Mouse (Mus musculus) kidney, adult 18-20 months (tissue): ENCODE measurements around the gene Pisd.
"Not testable (repeated sequence)": the region's sequence is repeated elsewhere in the genome, so short reads cannot be mapped to it uniquely, and the experiment has no call there.

Experiments used
- DNase-seq: peaks from one replicate; pipeline ENCODE4 v3.0.0; 2021

The Pisd gene

GRCm38 (mm10) chr5:32785313-32785915 is at the start of gene Pisd:
TSS of gene Pisd (minus strand) at chr5:32785646.
- DNase-seq, result peak; percentile 96

DNA sequence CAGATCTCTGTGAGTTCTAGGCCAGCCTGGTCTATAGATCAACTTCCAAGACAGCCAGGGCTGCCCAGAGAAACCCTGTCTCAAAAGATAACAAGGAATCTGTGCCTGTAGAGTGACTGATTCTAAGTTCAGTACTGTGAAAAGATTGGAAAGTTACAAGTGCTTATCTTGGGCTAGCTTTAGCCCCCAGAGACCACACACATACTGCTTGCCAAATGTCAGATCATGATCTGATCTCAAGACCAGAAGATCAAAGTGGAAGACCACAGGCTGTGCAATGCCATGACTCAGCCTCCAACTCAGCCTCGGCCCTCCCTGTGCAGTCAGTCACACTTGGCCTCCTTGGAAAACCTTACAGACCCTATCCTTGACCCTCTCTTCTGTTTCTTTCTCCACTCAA is 49.1 kb upstream of the Pisd start:
- no peak for DNase-seq

- no peak for DNase-seq
Observed at GRCm38 (mm10) chr5:32830054-32830453, 44.6 kb upstream of the Pisd start.

GRCm38 (mm10) chr5:32828766-32829165 is 43.3 kb upstream of the Pisd start:
- not testable (repeated sequence) for DNase-seq

- no peak for DNase-seq
Observed at GRCm38 (mm10) chr5:32827009-32827408, 41.6 kb upstream of the Pisd start, which contains the start of gene Gm20671. TSS of gene Gm20671 (minus strand) at chr5:32827109.

DNA sequence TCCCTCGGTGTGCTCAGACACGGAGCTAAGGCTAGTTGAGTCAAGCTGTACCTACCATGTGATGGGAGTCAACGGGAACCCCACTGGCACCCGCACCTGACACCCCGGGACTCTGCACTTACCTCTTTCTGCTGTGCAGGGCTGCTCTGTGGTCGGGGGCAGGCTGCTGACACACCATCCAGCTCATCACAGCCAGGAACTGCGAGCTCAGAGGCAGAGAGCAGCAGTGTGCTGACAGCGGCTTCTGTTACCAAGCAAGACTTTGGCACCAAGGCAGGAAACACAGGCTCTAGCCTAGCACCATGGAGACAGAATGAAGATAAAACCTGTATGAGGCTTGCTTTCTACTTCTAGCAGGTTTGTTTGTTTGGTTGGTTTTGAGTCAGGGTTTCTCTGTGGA is 35.0 kb upstream of the Pisd start:
- no peak for DNase-seq

DNA sequence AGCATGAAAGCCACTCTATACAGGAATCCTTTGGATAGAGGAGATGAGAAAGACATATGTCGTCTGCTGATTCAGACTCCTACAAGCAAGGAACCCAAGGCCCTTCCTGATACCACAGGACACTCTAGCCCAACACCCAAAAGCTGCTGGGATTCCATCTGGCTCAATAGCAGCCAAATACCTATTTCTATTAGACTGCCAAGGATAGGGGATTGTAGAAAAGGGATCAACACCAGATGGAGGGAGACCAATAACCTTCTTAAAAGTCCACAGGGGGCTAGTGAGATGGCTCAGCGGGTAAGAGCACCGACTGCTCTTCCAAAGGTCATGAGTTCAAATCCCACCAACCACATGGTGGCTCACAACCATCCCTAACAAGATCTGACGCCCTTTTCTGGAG is 29.9 kb upstream of the Pisd start:
- DNase-seq, result no peak

GRCm38 (mm10) chr5:32786454-32786853 is 1.0 kb upstream of the Pisd start:
- DNase-seq, result not testable (repeated sequence)

DNA sequence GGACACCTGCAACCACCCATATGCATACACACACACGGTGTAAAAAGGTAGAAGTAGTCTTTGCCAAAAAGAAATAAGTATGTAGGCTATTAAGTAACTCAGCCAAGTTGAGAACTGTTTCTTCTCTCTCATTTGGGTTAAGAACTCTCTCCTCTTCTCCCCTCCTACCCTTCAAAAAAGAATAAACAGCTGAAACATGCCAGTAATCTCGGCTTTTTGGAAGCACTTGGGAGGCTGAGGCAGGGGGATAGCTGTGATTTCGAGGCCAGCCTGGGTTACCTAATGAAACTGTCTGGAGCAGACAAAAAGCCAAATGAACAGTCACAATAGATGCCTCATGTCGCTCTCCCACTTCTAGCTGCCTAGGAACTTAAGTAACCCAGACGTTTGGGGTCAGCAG is 720 bp downstream of the Pisd start:
- DNase-seq, result no peak

- DNase-seq, result no peak
Observed at GRCm38 (mm10) chr5:32781596-32781995, 3.9 kb downstream of the Pisd start.

DNA sequence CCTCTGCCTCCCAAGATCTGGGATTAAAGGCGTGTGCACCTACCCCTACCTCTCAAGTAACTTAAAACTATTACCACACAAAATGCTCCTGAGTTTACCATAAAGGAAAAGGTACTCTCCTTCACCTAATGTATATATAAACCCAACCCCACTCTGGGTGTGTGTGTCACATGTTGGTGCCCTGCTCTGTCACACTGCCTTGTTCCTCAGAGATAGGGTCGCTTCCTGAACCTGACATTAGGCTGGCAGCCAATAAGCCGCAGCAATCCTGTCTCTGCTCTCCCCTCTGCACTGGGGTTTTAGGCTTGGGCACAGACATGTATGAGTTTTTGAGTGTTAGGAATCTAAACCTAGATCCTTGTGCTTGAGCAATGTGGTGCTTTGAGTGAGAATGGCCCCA is 7.3 kb downstream of the Pisd start:
- DNase-seq, result no peak

GRCm38 (mm10) chr5:32772361-32772760 is 13.1 kb downstream of the Pisd start:
- no peak for DNase-seq

DNA sequence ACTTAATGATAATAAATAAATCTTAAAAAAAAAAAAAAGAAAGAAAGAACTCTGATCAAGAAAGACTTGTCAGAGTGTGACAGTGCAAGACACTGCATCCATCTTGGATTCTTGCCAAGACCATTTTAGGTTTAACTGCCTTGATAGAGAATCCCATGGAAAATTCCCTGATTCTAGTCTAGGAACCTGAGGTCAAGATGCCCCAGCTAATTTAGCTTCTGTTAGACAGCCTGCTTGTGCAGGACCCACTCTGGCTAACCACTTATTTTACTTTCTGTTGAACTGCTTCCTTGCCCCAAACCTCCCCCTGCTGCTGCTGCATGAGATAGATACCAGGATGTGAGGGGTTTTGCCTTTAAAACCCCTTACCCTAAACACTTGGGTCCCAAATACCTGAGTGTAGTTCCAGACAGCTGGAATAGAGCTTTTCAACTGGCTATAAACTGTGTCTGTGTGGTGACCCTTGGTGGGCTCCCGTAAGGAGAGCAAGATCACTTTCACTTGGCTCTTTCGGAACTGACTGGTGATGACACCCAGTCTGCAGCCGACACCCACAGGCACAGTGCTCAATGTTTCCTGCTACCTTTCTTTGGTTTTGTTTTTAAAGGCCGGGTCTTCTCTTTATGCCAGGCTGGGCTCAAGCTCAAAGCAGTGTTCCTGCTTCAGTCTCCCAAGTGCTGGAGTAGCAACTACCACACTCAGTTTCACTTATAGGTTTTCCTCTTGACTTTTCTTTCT is 17.6 kb downstream of the Pisd start:
- DNase-seq, result no peak

DNA sequence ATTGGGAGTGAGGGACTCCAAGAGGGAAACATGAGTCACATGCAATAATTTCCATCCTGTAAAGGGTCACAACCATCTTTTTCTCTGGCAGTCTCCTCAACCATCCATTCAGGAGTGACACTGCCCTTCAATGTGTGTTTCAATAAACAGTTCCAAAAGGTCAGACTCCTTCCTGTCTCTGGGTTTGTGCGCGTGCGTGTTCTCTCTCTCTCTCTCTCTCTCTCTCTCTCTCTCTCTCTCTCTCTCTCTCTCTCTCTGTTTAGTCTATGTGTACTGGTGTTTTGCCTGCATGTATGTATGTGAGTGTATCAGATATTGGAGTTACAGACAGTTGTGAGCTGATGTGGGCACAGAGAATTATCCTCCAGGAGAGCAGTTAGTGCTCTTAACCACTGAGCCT is 18.4 kb downstream of the Pisd start:
- no peak for DNase-seq

- DNase-seq, result no peak
Observed at GRCm38 (mm10) chr5:32761566-32762140, 23.8 kb downstream of the Pisd start.

GRCm38 (mm10) chr5:32760787-32761186 is 24.7 kb downstream of the Pisd start:
- no peak for DNase-seq

GRCm38 (mm10) chr5:32760352-32760751 is 25.1 kb downstream of the Pisd start:
- not testable (repeated sequence) for DNase-seq

DNA sequence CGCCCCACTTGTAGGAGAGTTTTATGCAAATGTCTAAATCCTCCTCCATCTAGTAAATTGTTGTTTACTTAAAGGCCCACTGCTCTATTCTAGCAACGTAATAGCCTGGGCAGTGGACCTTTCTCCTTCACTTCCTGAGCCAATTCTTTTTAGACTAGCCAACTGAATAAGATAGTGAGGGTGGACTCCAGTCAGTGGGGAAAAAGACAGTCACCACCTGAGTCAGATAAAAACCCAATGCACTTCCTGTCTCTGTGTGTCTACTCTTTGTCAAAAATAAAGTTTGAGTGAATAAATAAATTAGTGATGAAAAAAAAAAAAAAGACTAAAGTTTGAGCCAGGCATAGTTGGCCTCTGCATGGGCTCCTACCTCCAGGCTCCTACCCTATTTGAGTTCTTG is 25.8 kb downstream of the Pisd start:
- DNase-seq, result no peak

- no peak for DNase-seq
Observed at GRCm38 (mm10) chr5:32756141-32756540, 29.3 kb downstream of the Pisd start.

- no peak for DNase-seq
Observed at GRCm38 (mm10) chr5:32751736-32752135, 33.7 kb downstream of the Pisd start.

- DNase-seq, result no peak
Observed at GRCm38 (mm10) chr5:32748936-32749335, 36.5 kb downstream of the Pisd start.

DNA sequence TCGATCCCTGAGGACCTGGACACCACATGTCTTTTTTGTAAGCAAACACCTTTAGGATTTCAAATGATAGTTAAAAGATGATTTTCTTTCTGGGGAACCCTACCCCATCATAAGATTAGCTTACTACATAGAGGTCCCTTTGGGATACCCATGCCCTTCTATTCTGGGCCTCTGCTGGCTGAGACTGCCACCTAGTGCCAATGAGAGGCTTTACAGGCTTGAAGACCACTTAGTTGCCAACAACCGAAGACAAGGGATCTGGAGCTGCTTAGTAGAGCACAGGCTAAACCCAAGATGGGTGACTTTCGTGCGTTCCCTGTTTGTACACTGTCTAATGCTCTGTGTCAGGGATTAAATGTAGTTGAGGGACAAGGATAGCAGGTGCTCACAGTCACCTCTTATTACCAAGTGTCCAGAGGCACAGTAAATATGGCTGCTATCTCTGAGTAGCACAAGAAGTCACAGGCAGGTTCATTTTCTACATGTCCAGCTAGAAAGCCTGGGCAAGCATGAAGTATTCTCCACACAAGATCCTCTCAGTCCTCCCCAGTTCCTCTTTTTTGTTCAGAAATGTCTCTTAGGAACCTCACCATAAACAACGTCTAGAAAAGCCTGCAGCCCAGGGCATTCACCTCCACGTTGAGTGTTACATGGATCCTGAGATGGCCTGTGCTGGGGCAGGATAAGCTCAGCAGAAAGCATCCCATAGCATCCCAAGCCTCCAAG is 37.6 kb downstream of the Pisd start:
- peak; percentile 57 for DNase-seq
